Mouse (Mus musculus): ENCODE measurements around the gene Bcar3. TPM values are rescaled to one million over a fixed set of nuclear protein-coding genes. Genes with fewer than 3 reads are reported as not detected.

The Bcar3 gene
- polyA plus RNA-seq, 1 experiment from 2014 or later: 16.2 TPM

GRCm38 (mm10) chr3:122472412-122472811 is 178.5 kb downstream of the Bcar3 start:
- Histone ChIP-seq H3K4me1 (peaks cover 56% of the 10 kb centered on the region), H3K4me3 (no peak overlapping the region), H3K9ac (no peak overlapping the region), H3K27ac (no peak overlapping the region; the same call in 1 of the 2 replicates), H3K27me3 (no peaks in the 10 kb centered on the region), H3K4me2 (no peak overlapping the region), H3K9me3 (no peaks in the 10 kb centered on the region), H3K36me3 (no peaks in the 10 kb centered on the region)
- 81% methylated on average over 11 of the region's 11 CpGs for whole genome bisulfite sequencing
- no peak for ATAC-seq (ENCODE audit: borderline replicate concordance, extremely low read depth, low FRiP score, low TSS enrichment)

- H3K36me3 ChIP-seq: no peaks in the 10 kb centered on the region
- no peak overlapping the region for H3K9ac ChIP-seq
- WGBS: 60% methylated on average over 11 of the region's 11 CpGs
- no peak overlapping the region; the same call in 1 of the 2 replicates for H3K4me2 ChIP-seq
- H3K4me1 ChIP-seq: peaks cover 52% of the 10 kb centered on the region
- no peaks in the 10 kb centered on the region for H3K27me3 ChIP-seq
- H3K9me3 ChIP-seq: no peaks in the 10 kb centered on the region
- no peak for ATAC-seq (ENCODE audit: borderline replicate concordance, extremely low read depth, low FRiP score, low TSS enrichment)
- peak overlapping the region; percentile 38 for H3K27ac ChIP-seq
- no peak overlapping the region for H3K4me3 ChIP-seq
Observed at GRCm38 (mm10) chr3:122473523-122474034, 179.6 kb downstream of the Bcar3 start.

GRCm38 (mm10) chr3:122474067-122474466 is 180.1 kb downstream of the Bcar3 start:
- Histone ChIP-seq H3K36me3 (no peaks in the 10 kb centered on the region), H3K4me2 (no peak overlapping the region; the same call in none of the 2 replicates), H3K9me3 (no peaks in the 10 kb centered on the region), H3K27me3 (no peaks in the 10 kb centered on the region), H3K4me1 (peaks cover 49% of the 10 kb centered on the region), H3K9ac (no peak overlapping the region), H3K4me3 (no peak overlapping the region), H3K27ac (peak overlapping the region; percentile 38)
- peak; percentile 71; the same call in 1 of the 2 replicates for ATAC-seq (ENCODE audit: borderline replicate concordance, extremely low read depth, low FRiP score, low TSS enrichment)
- 8% methylated on average over 5 of the region's 5 CpGs for WGBS

GRCm38 (mm10) chr3:122474796-122475195 is 180.9 kb downstream of the Bcar3 start:
- H3K4me3 ChIP-seq: no peak overlapping the region
- ATAC-seq (ENCODE audit: borderline replicate concordance, extremely low read depth, low FRiP score, low TSS enrichment): no peak
- no peaks in the 10 kb centered on the region for H3K27me3 ChIP-seq
- no peaks in the 10 kb centered on the region for H3K9me3 ChIP-seq
- no peaks in the 10 kb centered on the region for H3K36me3 ChIP-seq
- H3K9ac ChIP-seq: no peak overlapping the region
- peaks cover 44% of the 10 kb centered on the region for H3K4me1 ChIP-seq
- no peak overlapping the region for H3K4me2 ChIP-seq
- 59% methylated on average over 4 of the region's 4 CpGs for WGBS
- no peak overlapping the region for H3K27ac ChIP-seq

- Histone ChIP-seq H3K4me2 (no peak overlapping the region), H3K9ac (no peak overlapping the region), H3K27me3 (no peaks in the 10 kb centered on the region), H3K4me3 (no peak overlapping the region), H3K27ac (no peak overlapping the region), H3K9me3 (no peaks in the 10 kb centered on the region), H3K4me1 (peaks cover 47% of the 10 kb centered on the region), H3K36me3 (no peaks in the 10 kb centered on the region)
- ATAC-seq (ENCODE audit: borderline replicate concordance, extremely low read depth, low FRiP score, low TSS enrichment): no peak
- WGBS: 32% methylated on average over 1 of the region's 1 CpGs
Observed at GRCm38 (mm10) chr3:122475735-122476134, 181.8 kb downstream of the Bcar3 start.

GRCm38 (mm10) chr3:122476656-122477055 is 182.7 kb downstream of the Bcar3 start:
- no peaks in the 10 kb centered on the region for H3K27me3 ChIP-seq
- WGBS: 58% methylated on average over 3 of the region's 3 CpGs
- peaks cover 40% of the 10 kb centered on the region for H3K4me1 ChIP-seq

GRCm38 (mm10) chr3:122477541-122477940 is 183.6 kb downstream of the Bcar3 start:
- ATAC-seq (ENCODE audit: borderline replicate concordance, extremely low read depth, low FRiP score, low TSS enrichment): no peak
- peaks cover 49% of the 10 kb centered on the region for H3K4me1 ChIP-seq
- no peak overlapping the region for H3K4me2 ChIP-seq
- no peaks in the 10 kb centered on the region for H3K9me3 ChIP-seq
- no peaks in the 10 kb centered on the region for H3K36me3 ChIP-seq
- WGBS: 57% methylated on average over 8 of the region's 8 CpGs
- no peak overlapping the region for H3K27ac ChIP-seq
- H3K9ac ChIP-seq: no peak overlapping the region
- no peaks in the 10 kb centered on the region for H3K27me3 ChIP-seq
- H3K4me3 ChIP-seq: no peak overlapping the region

More at GRCm38 (mm10) chr3:122476656-122477055, 182.7 kb downstream of the Bcar3 start:
- ATAC-seq (ENCODE audit: borderline replicate concordance, extremely low read depth, low FRiP score, low TSS enrichment): no peak
- no peak overlapping the region for H3K4me2 ChIP-seq
- H3K27ac ChIP-seq: no peak overlapping the region
- no peaks in the 10 kb centered on the region for H3K36me3 ChIP-seq
- H3K4me3 ChIP-seq: no peak overlapping the region
- H3K9me3 ChIP-seq: no peaks in the 10 kb centered on the region
- no peak overlapping the region for H3K9ac ChIP-seq

GRCm38 (mm10) chr3:122478735-122479134 is 184.8 kb downstream of the Bcar3 start:
- H3K27me3 ChIP-seq: no peaks in the 10 kb centered on the region
- no peak overlapping the region for H3K4me2 ChIP-seq
- H3K4me1 ChIP-seq: peaks cover 59% of the 10 kb centered on the region
- ATAC-seq (ENCODE audit: borderline replicate concordance, extremely low read depth, low FRiP score, low TSS enrichment): no peak
- H3K9ac ChIP-seq: no peak overlapping the region
- 82% methylated on average over 3 of the region's 3 CpGs for WGBS
- no peak overlapping the region for H3K4me3 ChIP-seq
- H3K27ac ChIP-seq: no peak overlapping the region
- no peaks in the 10 kb centered on the region for H3K9me3 ChIP-seq
- no peaks in the 10 kb centered on the region for H3K36me3 ChIP-seq

- Histone ChIP-seq H3K4me3 (no peak overlapping the region), H3K27me3 (no peaks in the 10 kb centered on the region), H3K4me2 (no peak overlapping the region), H3K36me3 (no peaks in the 10 kb centered on the region), H3K4me1 (peaks cover 48% of the 10 kb centered on the region), H3K9ac (no peak overlapping the region), H3K27ac (no peak overlapping the region), H3K9me3 (no peaks in the 10 kb centered on the region)
- ATAC-seq (ENCODE audit: borderline replicate concordance, extremely low read depth, low FRiP score, low TSS enrichment): no peak
- 31% methylated on average over 8 of the region's 8 CpGs for WGBS
Observed at GRCm38 (mm10) chr3:122480065-122480675, 186.2 kb downstream of the Bcar3 start.

GRCm38 (mm10) chr3:122480986-122481385 is 187.1 kb downstream of the Bcar3 start:
- ATAC-seq (ENCODE audit: borderline replicate concordance, extremely low read depth, low FRiP score, low TSS enrichment): no peak

GRCm38 (mm10) chr3:122481891-122482739 is 188.2 kb downstream of the Bcar3 start:
- WGBS: 58% methylated on average over 21 of the region's 21 CpGs
- no peaks in the 10 kb centered on the region for H3K27me3 ChIP-seq
- no peaks in the 10 kb centered on the region for H3K9me3 ChIP-seq
- peaks cover 33% of the 10 kb centered on the region for H3K4me1 ChIP-seq
- ATAC-seq (ENCODE audit: borderline replicate concordance, extremely low read depth, low FRiP score, low TSS enrichment): no peak
- H3K9ac ChIP-seq: no peak overlapping the region
- no peaks in the 10 kb centered on the region for H3K36me3 ChIP-seq
- H3K4me2 ChIP-seq: no peak overlapping the region
- no peak overlapping the region for H3K27ac ChIP-seq
- H3K4me3 ChIP-seq: no peak overlapping the region

More at GRCm38 (mm10) chr3:122480986-122481385, 187.1 kb downstream of the Bcar3 start:
- H3K27ac ChIP-seq: no peak overlapping the region
- H3K9me3 ChIP-seq: no peaks in the 10 kb centered on the region
- H3K4me3 ChIP-seq: no peak overlapping the region
- H3K4me2 ChIP-seq: no peak overlapping the region
- H3K27me3 ChIP-seq: no peaks in the 10 kb centered on the region
- WGBS: 80% methylated on average over 5 of the region's 5 CpGs
- H3K36me3 ChIP-seq: no peaks in the 10 kb centered on the region
- H3K9ac ChIP-seq: no peak overlapping the region
- H3K4me1 ChIP-seq: peaks cover 41% of the 10 kb centered on the region

All from lung, embryonic 15.5 days (tissue).